Mouse (Mus musculus): ENCODE results near the gene Foxj2. TPM values are rescaled to one million over a fixed set of nuclear protein-coding genes. Genes with fewer than 3 reads are reported as not detected.

Gene Foxj2
- polyA plus RNA-seq, 1 experiment: 14.8 TPM

GRCm38 (mm10) chr6:122812716-122813115 is 7.0 kb upstream of the Foxj2 start:
- Histone ChIP-seq H3K27me3 (ENCODE audit: control insufficient read depth, insufficient read depth, low read length) (no peaks in the 10 kb centered on the region), H3K36me3 (ENCODE audit: control insufficient read depth, insufficient read depth, low read length) (no peaks in the 10 kb centered on the region), H3K27ac (ENCODE audit: insufficient read depth, low read length) (no peak overlapping the region), H3K4me1 (ENCODE audit: control insufficient read depth, insufficient read depth, insufficient read length) (peaks cover 7% of the 10 kb centered on the region; the same call in 1 of the 2 replicates), H3K4me3 (ENCODE audit: extremely low read depth, insufficient read depth, insufficient read length) (no peak overlapping the region)
- WGBS: 91% methylated on average over 4 of the region's 4 CpGs
- no peak for DNase-seq (ENCODE audit: low read depth in 1 of 2, low spot score in 2 of 2)
- TF ChIP-seq CTCF (IDR thresholded peaks at IDR 0.05; ENCODE audit: extremely low read depth, insufficient read depth, insufficient read length, insufficient replicate concordance) (no peak), POLR2A (IDR thresholded peaks at IDR 0.05; ENCODE audit: low read depth, low read length) (no peak)

- Histone ChIP-seq H3K27ac (ENCODE audit: insufficient read depth, low read length) (no peak overlapping the region), H3K4me1 (ENCODE audit: control insufficient read depth, insufficient read depth, insufficient read length) (peaks cover 7% of the 10 kb centered on the region; the same call in 1 of the 2 replicates), H3K36me3 (ENCODE audit: control insufficient read depth, insufficient read depth, low read length) (no peaks in the 10 kb centered on the region), H3K27me3 (ENCODE audit: control insufficient read depth, insufficient read depth, low read length) (no peaks in the 10 kb centered on the region), H3K4me3 (ENCODE audit: extremely low read depth, insufficient read depth, insufficient read length) (no peak overlapping the region)
- TF ChIP-seq POLR2A (IDR thresholded peaks at IDR 0.05; ENCODE audit: low read depth, low read length) (no peak), CTCF (IDR thresholded peaks at IDR 0.05; ENCODE audit: extremely low read depth, insufficient read depth, insufficient read length, insufficient replicate concordance) (no peak)
- DNase-seq (ENCODE audit: low read depth in 1 of 2, low spot score in 2 of 2): no peak
- 95% methylated on average over 4 of the region's 4 CpGs for WGBS
These were observed 6.1 kb upstream of the Foxj2 start for GRCm38 (mm10) chr6:122813640-122814039.

GRCm38 (mm10) chr6:122820071-122820798 is 521 bp downstream of the Foxj2 start:
- under 1% methylated on average over 30 of the region's 38 CpGs for WGBS
- Histone ChIP-seq H3K27me3 (ENCODE audit: control insufficient read depth, insufficient read depth, low read length) (no peaks in the 10 kb centered on the region), H3K4me3 (ENCODE audit: extremely low read depth, insufficient read depth, insufficient read length) (peak overlapping the region; percentile 92), H3K4me1 (ENCODE audit: control insufficient read depth, insufficient read depth, insufficient read length) (peaks cover 10% of the 10 kb centered on the region; the same call in 1 of the 2 replicates), H3K36me3 (ENCODE audit: control insufficient read depth, insufficient read depth, low read length) (no peaks in the 10 kb centered on the region), H3K27ac (ENCODE audit: insufficient read depth, low read length) (peak overlapping the region; percentile 82)
- no peak for TF ChIP-seq CTCF (IDR thresholded peaks at IDR 0.05; ENCODE audit: extremely low read depth, insufficient read depth, insufficient read length, insufficient replicate concordance)
- no peak for TF ChIP-seq POLR2A (IDR thresholded peaks at IDR 0.05; ENCODE audit: low read depth, low read length)
- DNase-seq (ENCODE audit: low read depth in 1 of 2, low spot score in 2 of 2): peak in 1 of 2 experiments; percentile 24

- peaks cover 15% of the 10 kb centered on the region; the same call in 1 of the 2 replicates for H3K4me1 ChIP-seq (ENCODE audit: control insufficient read depth, insufficient read depth, insufficient read length)
- DNase-seq (ENCODE audit: low read depth in 1 of 2, low spot score in 2 of 2): peak in 1 of 2 experiments; percentile 64
- H3K27ac ChIP-seq (ENCODE audit: insufficient read depth, low read length): peak overlapping the region; percentile 82
- H3K4me3 ChIP-seq (ENCODE audit: extremely low read depth, insufficient read depth, insufficient read length): peak overlapping the region; percentile 92
- no peaks in the 10 kb centered on the region for H3K27me3 ChIP-seq (ENCODE audit: control insufficient read depth, insufficient read depth, low read length)
- no peaks in the 10 kb centered on the region for H3K36me3 ChIP-seq (ENCODE audit: control insufficient read depth, insufficient read depth, low read length)
- 45% methylated on average over 15 of the region's 15 CpGs for WGBS
- TF ChIP-seq POLR2A (IDR thresholded peaks at IDR 0.05; ENCODE audit: low read depth, low read length) (no peak), CTCF (IDR thresholded peaks at IDR 0.05; ENCODE audit: extremely low read depth, insufficient read depth, insufficient read length, insufficient replicate concordance) (no peak)
These were observed 1.3 kb downstream of the Foxj2 start for GRCm38 (mm10) chr6:122820799-122821650.

- TF ChIP-seq POLR2A (IDR thresholded peaks at IDR 0.05; ENCODE audit: low read depth, low read length): no peak
- peak in 1 of 2 experiments; percentile 34 for DNase-seq (ENCODE audit: low read depth in 1 of 2, low spot score in 2 of 2)
- Histone ChIP-seq H3K4me1 (ENCODE audit: control insufficient read depth, insufficient read depth, insufficient read length) (peaks cover 19% of the 10 kb centered on the region; the same call in 1 of the 2 replicates), H3K27me3 (ENCODE audit: control insufficient read depth, insufficient read depth, low read length) (no peaks in the 10 kb centered on the region), H3K36me3 (ENCODE audit: control insufficient read depth, insufficient read depth, low read length) (no peaks in the 10 kb centered on the region), H3K4me3 (ENCODE audit: extremely low read depth, insufficient read depth, insufficient read length) (no peak overlapping the region), H3K27ac (ENCODE audit: insufficient read depth, low read length) (no peak overlapping the region)
- WGBS: 38% methylated on average over 9 of the region's 9 CpGs
These were observed 2.1 kb downstream of the Foxj2 start for GRCm38 (mm10) chr6:122821822-122822221.

GRCm38 (mm10) chr6:122824086-122824485 is 4.4 kb downstream of the Foxj2 start:
- 88% methylated on average over 10 of the region's 10 CpGs for WGBS
- no peak for DNase-seq (ENCODE audit: low read depth in 1 of 2, low spot score in 2 of 2)
- Histone ChIP-seq H3K36me3 (ENCODE audit: control insufficient read depth, insufficient read depth, low read length) (no peaks in the 10 kb centered on the region; the same call in 1 of the 2 replicates), H3K4me1 (ENCODE audit: control insufficient read depth, insufficient read depth, insufficient read length) (peaks cover 20% of the 10 kb centered on the region; the same call in 1 of the 2 replicates), H3K4me3 (ENCODE audit: extremely low read depth, insufficient read depth, insufficient read length) (no peak overlapping the region), H3K27ac (ENCODE audit: insufficient read depth, low read length) (no peak overlapping the region), H3K27me3 (ENCODE audit: control insufficient read depth, insufficient read depth, low read length) (no peaks in the 10 kb centered on the region)
- TF ChIP-seq POLR2A (IDR thresholded peaks at IDR 0.05; ENCODE audit: low read depth, low read length) (no peak), CTCF (IDR thresholded peaks at IDR 0.05; ENCODE audit: extremely low read depth, insufficient read depth, insufficient read length, insufficient replicate concordance) (no peak)
